Mouse (Mus musculus) cerebellum, postnatal 36 days (tissue): ENCODE measurements around the gene Pcf11.

Source experiments
- DNase-seq, 2 experiments: peaks; one replicate each; pipeline ENCODE4 v3.0.0; 2021 to 2022; ENCODE audit warnings: mixed read lengths in 2 of 2

Gene Pcf11

GRCm38 (mm10) chr7:92669507-92670471 lies at the start of gene Pcf11:
Gene Pcf11, minus strand, starts transcription at chr7:92669934.
- peak; percentile 96 to 97 for DNase-seq

GRCm38 (mm10) chr7:92715055-92715454 lies 45.3 kb upstream of the Pcf11 start:
- no peak for DNase-seq

- DNase-seq: no peak
These were observed 41.9 kb upstream of the Pcf11 start for GRCm38 (mm10) chr7:92711593-92711992.

- DNase-seq: no peak
These were observed 39.8 kb upstream of the Pcf11 start for GRCm38 (mm10) chr7:92709573-92709972.

- no peak for DNase-seq
These were observed 37.0 kb upstream of the Pcf11 start for GRCm38 (mm10) chr7:92706711-92707110.

GRCm38 (mm10) chr7:92705534-92705933 lies 35.8 kb upstream of the Pcf11 start:
- DNase-seq: no peak

GRCm38 (mm10) chr7:92703661-92704060 lies 33.9 kb upstream of the Pcf11 start:
- DNase-seq: no peak

- no peak for DNase-seq
These were observed 29.0 kb upstream of the Pcf11 start for GRCm38 (mm10) chr7:92698770-92699169.

GRCm38 (mm10) chr7:92696395-92696794 lies 26.7 kb upstream of the Pcf11 start:
- no peak for DNase-seq

GRCm38 (mm10) chr7:92689101-92689500 lies 19.4 kb upstream of the Pcf11 start:
- no peak for DNase-seq

- no peak for DNase-seq
These were observed 18.6 kb upstream of the Pcf11 start for GRCm38 (mm10) chr7:92688299-92688669.

GRCm38 (mm10) chr7:92687556-92688298 lies 18.0 kb upstream of the Pcf11 start:
- DNase-seq: no peak

- no peak for DNase-seq
These were observed 7.6 kb upstream of the Pcf11 start for GRCm38 (mm10) chr7:92677346-92677745.

- no peak for DNase-seq
These were observed 5.4 kb upstream of the Pcf11 start for GRCm38 (mm10) chr7:92675131-92675530.

- peak; percentile 48 to 56 for DNase-seq
These were observed 785 bp downstream of the Pcf11 start for GRCm38 (mm10) chr7:92668791-92669506.

- DNase-seq: no peak
These were observed 3.4 kb downstream of the Pcf11 start for GRCm38 (mm10) chr7:92666274-92666820.

- DNase-seq: no peak
These were observed 11.7 kb downstream of the Pcf11 start for GRCm38 (mm10) chr7:92658050-92658449.

GRCm38 (mm10) chr7:92656386-92656785 lies 13.3 kb downstream of the Pcf11 start:
- DNase-seq: no peak

- DNase-seq: no peak
These were observed 16.4 kb downstream of the Pcf11 start for GRCm38 (mm10) chr7:92653329-92653728.

- no peak for DNase-seq
These were observed 21.9 kb downstream of the Pcf11 start for GRCm38 (mm10) chr7:92647790-92648189.

GRCm38 (mm10) chr7:92642358-92642757 lies 27.4 kb downstream of the Pcf11 start:
- no peak for DNase-seq

GRCm38 (mm10) chr7:92638050-92638449 lies 31.7 kb downstream of the Pcf11 start:
- DNase-seq: no peak
